Mouse (Mus musculus) limb, embryonic 14.5 days (tissue): ENCODE measurements around the gene Cubn. TPM values are rescaled to one million over a fixed set of nuclear protein-coding genes. Genes with fewer than 3 reads are reported as not detected.

Experiments
- ATAC-seq: fragments of 200-750 bp; cut with Nextera tagmentation; 2 replicates; pipeline ENCODE4 v1.8.0; 2017; ENCODE audit warnings: low read depth, moderate number of reproducible peaks, moderate TSS enrichment; ENCODE audit not compliant: low FRiP score
- DNase-seq: peaks from one replicate; pipeline ENCODE4 v3.0.0-alpha.2; 2015; ENCODE audit warnings: low spot score
- H3K27ac ChIP-seq: fragments of 300-500 bp; sonication (generic); replicated peaks from 2 replicates; pipeline ENCODE4 v1.5.1; 2014; ENCODE audit warnings: low read depth, mild to moderate bottlenecking, low read length, moderate library complexity, mixed read lengths
- H3K27me3 ChIP-seq: fragments of 300-500 bp; sonication (generic); 2 replicates; pipeline ENCODE4 v1.6.1; 2014; ENCODE audit warnings: low read length, mixed read lengths; ENCODE audit not compliant: control insufficient read depth, insufficient read depth
- H3K36me3 ChIP-seq: fragments of 300-500 bp; sonication (generic); 2 replicates; pipeline ENCODE4 v1.6.1; 2014; ENCODE audit warnings: mild to moderate bottlenecking, low read length, moderate library complexity, mixed read lengths; ENCODE audit not compliant: control insufficient read depth, insufficient read depth
- H3K4me1 ChIP-seq: fragments of 300-500 bp; sonication (generic); 2 replicates; pipeline ENCODE4 v1.6.1; 2014; ENCODE audit warnings: antibody characterized with exemption, low read length, mixed read lengths; ENCODE audit not compliant: control insufficient read depth, insufficient read depth
- H3K4me2 ChIP-seq: fragments of 300-500 bp; sonication (generic); replicated peaks from 2 replicates; pipeline ENCODE4 v1.6.1; 2014; ENCODE audit warnings: low read depth, mild to moderate bottlenecking, low read length, moderate library complexity; ENCODE audit not compliant: severe bottlenecking
- H3K4me3 ChIP-seq: fragments of 300-500 bp; sonication (generic); replicated peaks from 2 replicates; pipeline ENCODE4 v1.5.1; 2014; ENCODE audit warnings: low read length
- H3K9ac ChIP-seq: fragments of 300-500 bp; sonication (generic); 2 replicates; pipeline ENCODE4 v1.6.1; 2014; ENCODE audit warnings: mild to moderate bottlenecking, low read depth, low read length, moderate library complexity; ENCODE audit not compliant: severe bottlenecking
- H3K9me3 ChIP-seq: fragments of 300-500 bp; sonication (generic); 2 replicates; pipeline ENCODE4 v1.6.1; 2016; ENCODE audit warnings: low read length; ENCODE audit not compliant: control insufficient read depth
- POLR2A ChIP-seq: fragments of 200-500 bp; IDR thresholded peaks from 2 replicates; pipeline ENCODE4 v1.8.0; 2012; ENCODE audit warnings: inconsistent platforms, mild to moderate bottlenecking, moderate library complexity, borderline replicate concordance; ENCODE audit not compliant: insufficient read depth, insufficient read length; ENCODE audit errors: extremely low read depth
- WGBS: fragments of 180-500 bp; shearing (Covaris S2); extraction: QIAGEN DNeasy Blood & Tissue Kit; methylation state at CpG from one replicate; pipeline ENCODE4 v1.1.7; 2014; 5-methylcytosine and 5-hydroxymethylcytosine counted together
- polyA plus RNA-seq, 2 experiments: library from polyadenylated mRNA; depleted of rRNA in 1 of 2; stranded (reverse) in 1 of 2; unstranded in 1 of 2; fragments of >200 nt; fragmentation: Nextera tagmentation in 1 of 2; extraction: Ambion mirVana in 1 of 2; gene quantifications; 2 replicates each; pipeline versions ENCODE4 v1.2.1 to v1.2.3; 2012 to 2014

Gene Cubn
- polyA plus RNA-seq, 2 experiments, result 0.28 TPM

DNA sequence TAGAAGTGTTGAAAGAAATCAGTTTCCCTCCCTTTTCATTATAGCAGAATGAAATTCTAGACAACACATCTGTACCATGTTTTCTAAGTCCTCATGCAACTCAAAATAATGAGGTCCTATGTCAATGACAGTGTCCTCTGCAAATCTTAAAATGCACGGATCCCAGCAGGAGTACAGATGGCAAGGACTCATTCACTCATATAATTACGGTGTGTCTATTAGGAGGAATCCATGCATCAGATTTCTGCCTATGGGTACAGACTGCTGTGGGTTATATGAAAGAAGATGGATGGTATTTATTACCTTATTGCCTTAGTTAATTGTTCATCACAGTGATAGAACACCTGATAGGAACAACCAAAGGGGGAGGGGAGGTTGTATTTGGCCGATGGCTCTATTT is 118.8 kb downstream of the Cubn start:
- peak overlapping the region; percentile 63; the same call in 1 of the 2 replicates for H3K27ac ChIP-seq
- 40% methylated on average over 3 of the region's 3 CpGs for WGBS
- H3K27me3 ChIP-seq, result no peaks in the 10 kb centered on the region
- ATAC-seq (no peak), DNase-seq (no peak)
- H3K9ac ChIP-seq, result no peak overlapping the region
- TF ChIP-seq POLR2A, result no peak
- peaks cover 13% of the 10 kb centered on the region for H3K4me1 ChIP-seq
- H3K4me2 ChIP-seq, result no peak overlapping the region
- H3K4me3 ChIP-seq, result no peak overlapping the region
- no peaks in the 10 kb centered on the region for H3K9me3 ChIP-seq
- no peaks in the 10 kb centered on the region for H3K36me3 ChIP-seq

DNA sequence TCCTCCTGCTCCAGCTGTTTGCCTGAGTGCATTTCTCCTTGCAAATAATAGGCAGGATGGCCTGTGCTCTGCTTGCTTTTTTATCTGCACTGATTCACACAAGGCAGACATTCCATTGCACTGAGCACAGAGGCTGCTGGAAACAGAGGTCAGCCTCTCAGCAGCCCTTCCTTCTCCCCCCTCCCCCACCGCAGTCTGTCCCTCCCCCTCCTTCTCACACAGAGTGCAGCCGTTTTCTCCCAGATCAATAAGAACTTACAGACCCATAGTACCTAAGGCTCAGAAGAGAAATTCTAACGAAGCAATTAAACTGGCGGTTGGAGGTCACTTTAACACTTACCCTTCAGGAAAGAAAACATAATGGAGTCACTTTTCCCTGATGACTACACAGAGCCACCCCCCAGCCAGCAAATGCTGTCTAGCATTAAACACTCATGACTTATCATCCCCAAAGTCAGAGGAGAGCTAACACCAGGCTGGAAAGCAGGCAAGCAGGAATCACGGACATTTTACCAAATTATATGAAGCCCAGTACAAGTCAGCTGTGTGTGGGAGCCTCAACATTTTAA is 119.3 kb downstream of the Cubn start:
- H3K27ac ChIP-seq, result peak overlapping the region; percentile 63; the same call in 1 of the 2 replicates
- no peak overlapping the region for H3K4me3 ChIP-seq
- H3K9ac ChIP-seq, result no peak overlapping the region
- ATAC-seq (peak; percentile 91), DNase-seq (peak; percentile 60)
- TF ChIP-seq POLR2A, result no peak
- peaks cover 13% of the 10 kb centered on the region for H3K4me1 ChIP-seq
- no peaks in the 10 kb centered on the region for H3K36me3 ChIP-seq
- H3K27me3 ChIP-seq, result no peaks in the 10 kb centered on the region
- no peak overlapping the region for H3K4me2 ChIP-seq
- 2% methylated on average over 5 of the region's 5 CpGs for WGBS
- no peaks in the 10 kb centered on the region for H3K9me3 ChIP-seq

DNA sequence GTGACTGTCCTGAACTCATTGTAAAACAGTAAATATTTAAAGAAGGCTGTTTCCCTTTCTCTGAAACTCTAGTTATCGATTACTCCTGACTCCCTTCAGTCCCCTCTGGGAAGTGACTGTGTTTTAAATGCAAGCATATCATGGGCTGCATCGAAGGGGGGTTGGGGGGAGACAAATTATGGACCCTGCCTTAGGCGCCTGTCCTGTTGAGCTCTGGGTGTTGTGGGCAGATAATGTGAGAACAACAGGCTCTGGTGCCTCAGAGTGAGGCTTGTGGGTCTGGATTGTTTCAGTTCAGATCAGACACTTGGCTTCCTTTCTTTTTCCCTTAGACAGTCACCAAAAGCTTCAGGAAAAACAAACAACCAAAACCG is 119.8 kb downstream of the Cubn start:
- Histone ChIP-seq H3K9me3 (no peaks in the 10 kb centered on the region), H3K9ac (no peak overlapping the region), H3K4me1 (peaks cover 13% of the 10 kb centered on the region), H3K4me3 (no peak overlapping the region), H3K27ac (peak overlapping the region; percentile 71), H3K27me3 (no peaks in the 10 kb centered on the region), H3K4me2 (no peak overlapping the region), H3K36me3 (no peaks in the 10 kb centered on the region)
- no peak for DNase-seq
- no peak for TF ChIP-seq POLR2A
- peak; percentile 35 for ATAC-seq
- 0% methylated on average over 4 of the region's 4 CpGs for whole genome bisulfite sequencing

DNA sequence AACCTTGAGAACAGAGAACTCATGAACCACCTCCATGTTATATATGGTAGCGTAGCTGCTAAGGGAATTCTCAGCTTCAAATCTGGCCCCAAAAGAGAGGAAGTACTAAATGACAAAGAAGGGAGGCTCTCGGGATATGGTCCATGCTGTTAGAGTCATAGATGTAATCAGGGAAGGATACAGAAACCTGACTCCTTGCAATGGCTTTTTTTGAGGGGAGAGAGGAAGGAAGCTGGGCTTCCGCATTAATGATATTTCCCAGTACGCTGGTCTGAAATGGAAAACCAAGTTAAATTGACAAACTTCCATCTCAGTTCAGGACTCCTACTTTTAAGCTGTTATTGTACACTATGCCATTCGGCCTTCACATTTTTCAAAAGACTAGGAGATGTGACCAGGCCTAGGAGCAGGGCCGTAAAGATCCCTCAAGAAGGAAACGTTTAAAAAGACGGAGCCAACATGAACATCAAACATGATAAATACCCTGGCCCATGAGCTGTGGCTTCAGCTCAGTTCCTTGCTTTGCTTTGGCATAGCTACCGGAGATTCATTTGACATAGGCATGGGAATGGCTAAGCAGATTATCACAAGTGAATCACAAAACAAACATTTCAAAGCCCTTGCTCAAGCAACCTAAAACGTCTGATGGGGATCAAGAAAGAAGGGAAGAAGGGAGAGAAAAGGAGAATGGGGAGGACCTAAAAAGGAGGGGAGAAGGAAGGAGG is 120.4 kb downstream of the Cubn start:
- no peaks in the 10 kb centered on the region for H3K9me3 ChIP-seq
- no peak overlapping the region for H3K9ac ChIP-seq
- peak overlapping the region; percentile 71 for H3K27ac ChIP-seq
- no peaks in the 10 kb centered on the region for H3K36me3 ChIP-seq
- WGBS, result 60% methylated on average over 10 of the region's 10 CpGs
- no peak for TF ChIP-seq POLR2A
- no peak overlapping the region for H3K4me3 ChIP-seq
- H3K4me2 ChIP-seq, result no peak overlapping the region
- DNase-seq, result no peak
- H3K4me1 ChIP-seq, result peaks cover 13% of the 10 kb centered on the region
- H3K27me3 ChIP-seq, result no peaks in the 10 kb centered on the region
- ATAC-seq, result no peak

DNA sequence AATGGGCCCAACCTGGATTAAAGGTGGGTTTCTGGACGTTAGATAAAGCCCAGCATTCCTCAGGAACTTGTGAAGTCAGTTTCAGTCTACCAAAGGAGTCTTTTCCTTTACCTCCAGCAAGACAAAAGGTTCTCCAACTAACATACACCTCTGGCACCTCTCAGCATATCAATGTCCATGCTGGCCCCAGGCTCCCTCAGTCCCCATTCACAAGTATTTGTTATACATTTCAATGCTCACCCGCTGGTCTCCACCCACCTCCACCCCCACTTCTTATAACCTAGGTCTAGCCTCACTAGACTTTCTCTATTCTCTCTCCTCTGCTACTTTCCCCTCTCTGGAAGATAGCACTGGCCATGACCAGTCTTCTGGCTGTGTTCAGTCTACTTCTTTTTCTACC is 121.1 kb downstream of the Cubn start:
- WGBS, result 36% methylated on average over 2 of the region's 2 CpGs
- H3K9ac ChIP-seq, result no peak overlapping the region
- DNase-seq (no peak), ATAC-seq (no peak)
- peaks cover 13% of the 10 kb centered on the region for H3K4me1 ChIP-seq
- no peak overlapping the region for H3K4me3 ChIP-seq
- no peaks in the 10 kb centered on the region for H3K36me3 ChIP-seq
- H3K27ac ChIP-seq, result no peak overlapping the region
- no peaks in the 10 kb centered on the region for H3K27me3 ChIP-seq
- TF ChIP-seq POLR2A, result no peak
- H3K4me2 ChIP-seq, result no peak overlapping the region
- no peaks in the 10 kb centered on the region for H3K9me3 ChIP-seq

DNA sequence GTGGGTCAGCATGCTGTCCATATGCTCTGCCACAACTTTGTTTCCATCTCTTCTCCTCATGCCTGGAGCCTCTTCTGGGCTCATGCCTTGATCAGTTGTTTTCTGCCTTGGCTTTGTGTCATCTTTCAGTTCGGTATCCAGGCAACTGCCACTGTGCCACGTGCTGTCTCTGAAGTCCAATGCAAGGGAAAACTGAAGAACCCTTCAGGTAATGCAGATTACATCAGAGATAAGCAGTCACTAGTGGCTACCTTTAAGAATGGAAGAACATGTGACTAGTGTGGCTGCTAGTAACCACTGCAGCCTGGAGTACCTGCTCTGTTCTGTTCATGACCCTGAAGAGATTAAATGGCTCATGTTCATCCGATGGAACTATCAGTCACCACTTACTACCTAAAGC is 123.1 kb downstream of the Cubn start:
- Histone ChIP-seq H3K27ac (no peak overlapping the region), H3K4me2 (no peak overlapping the region), H3K9me3 (no peaks in the 10 kb centered on the region), H3K9ac (no peak overlapping the region), H3K4me3 (no peak overlapping the region), H3K4me1 (peaks cover 13% of the 10 kb centered on the region), H3K36me3 (no peaks in the 10 kb centered on the region), H3K27me3 (no peaks in the 10 kb centered on the region)
- 84% methylated on average over 3 of the region's 3 CpGs for WGBS
- no peak for DNase-seq
- ATAC-seq, result no peak
- TF ChIP-seq POLR2A, result no peak
